Mouse (Mus musculus) kidney, adult 10 weeks (tissue): ENCODE data around the gene Cmas. TPM values are rescaled to one million over a fixed set of nuclear protein-coding genes. Genes with fewer than 3 reads are reported as not detected.

Experiments used
- polyA plus RNA-seq: library from polyadenylated mRNA; stranded (reverse); fragments of 350-450 nt; fragmentation: Illumina TruSeq; extraction: RNeasy Lipid Tissue Mini Kit (QIAGEN cat#74804); gene quantifications from one replicate; pipeline ENCODE4 v1.2.3, GENCODE M21; 2014; ENCODE audit warnings: low read depth, low replicate concordance

Cmas gene
- 63.8 TPM for polyA plus RNA-seq

GRCm38 (mm10) chr6:142756507-142757333 is at the start of gene Cmas:
Gene Cmas, plus strand, starts transcription at chr6:142756686.

GRCm38 (mm10) chr6:142804402-142804801 is 47.9 kb downstream of the Cmas start, which contains the start of gene Sult6b2:
Gene Sult6b2, minus strand, starts transcription at chr6:142804502.

Other genes starting within 250 kb of the Cmas start
- 1,028 TPM for gene Ldhb, start 248.7 kb upstream of the Cmas start, polyA plus RNA-seq
- 2.3 TPM for gene Kcnj8, start 185.1 kb upstream of the Cmas start, polyA plus RNA-seq
- gene Abcc9, start 54.4 kb upstream of the Cmas start, polyA plus RNA-seq = 9.7 TPM
- not detected for gene Sult6b2, start 47.8 kb downstream of the Cmas start, polyA plus RNA-seq
- gene St8sia1, start 207.8 kb downstream of the Cmas start, polyA plus RNA-seq = 50.8 TPM